Mouse (Mus musculus) E14TG2a.4 (cell line): ENCODE results near the gene Fam213a.

ENCODE experiments used
- H3K27me3 ChIP-seq: 2 replicates; pipeline ENCODE4 v1.6.1; 2014; ENCODE audit warnings: low read length, control low read depth; ENCODE audit not compliant: insufficient read depth
- H3K36me3 ChIP-seq: 2 replicates; pipeline ENCODE4 v1.6.1; 2014; ENCODE audit warnings: low read length, control low read depth; ENCODE audit not compliant: insufficient read depth
- H3K4me1 ChIP-seq: replicated peaks from 2 replicates; pipeline ENCODE4 v1.6.1; 2014; ENCODE audit warnings: low read depth, low read length, control low read depth
- H3K4me3 ChIP-seq: replicated peaks from 2 replicates; pipeline ENCODE4 v1.5.1; 2014; ENCODE audit warnings: mild to moderate bottlenecking, low read length
- H3K9me3 ChIP-seq: 2 replicates; pipeline ENCODE4 v1.6.1; 2014; ENCODE audit warnings: low read length, control low read depth
- CTCF ChIP-seq: conservative IDR thresholded peaks from 2 replicates; pipeline ENCODE4 v1.5.1; 2014; ENCODE audit warnings: low read length
- NANOG ChIP-seq: IDR thresholded peaks from 2 replicates; pipeline ENCODE4 v1.6.1; 2014; ENCODE audit warnings: borderline replicate concordance, low read length, mixed read lengths
- POU5F1 ChIP-seq: IDR thresholded peaks from 2 replicates; pipeline ENCODE4 v1.6.1; 2014; ENCODE audit warnings: low read length, borderline replicate concordance

Gene Fam213a

DNA sequence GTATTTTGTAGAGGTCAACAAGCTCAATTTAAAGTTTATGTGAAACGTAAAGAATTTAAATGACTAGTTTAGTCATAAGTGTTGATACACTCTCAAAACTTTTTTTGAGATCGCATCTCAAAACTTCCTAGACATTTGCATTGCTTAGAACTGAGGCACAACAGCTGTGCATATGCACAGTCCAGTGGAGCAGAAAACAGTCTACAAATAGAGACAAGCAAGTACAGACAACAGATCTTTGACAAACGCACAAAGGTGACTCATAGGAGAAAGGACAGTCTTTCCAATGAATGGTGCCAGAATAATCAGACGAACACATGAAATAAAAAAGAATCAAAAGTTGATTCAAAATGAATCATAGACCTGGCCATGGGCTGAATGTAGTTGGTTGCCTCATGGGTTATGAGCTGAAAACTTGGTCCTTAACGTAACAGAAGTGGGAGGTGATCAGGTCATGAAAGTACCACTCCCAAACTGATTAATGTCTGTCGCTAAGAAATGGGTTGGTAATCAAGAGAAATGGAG, 17.5 kb upstream of the Fam213a start:
- Histone ChIP-seq H3K9me3 (no peaks in the 10 kb centered on the region), H3K4me1 (no peaks in the 10 kb centered on the region), H3K27me3 (no peaks in the 10 kb centered on the region), H3K4me3 (no peak overlapping the region), H3K36me3 (no peaks in the 10 kb centered on the region)
- no peak for TF ChIP-seq CTCF
- no peak for TF ChIP-seq POU5F1
- no peak for TF ChIP-seq NANOG

DNA sequence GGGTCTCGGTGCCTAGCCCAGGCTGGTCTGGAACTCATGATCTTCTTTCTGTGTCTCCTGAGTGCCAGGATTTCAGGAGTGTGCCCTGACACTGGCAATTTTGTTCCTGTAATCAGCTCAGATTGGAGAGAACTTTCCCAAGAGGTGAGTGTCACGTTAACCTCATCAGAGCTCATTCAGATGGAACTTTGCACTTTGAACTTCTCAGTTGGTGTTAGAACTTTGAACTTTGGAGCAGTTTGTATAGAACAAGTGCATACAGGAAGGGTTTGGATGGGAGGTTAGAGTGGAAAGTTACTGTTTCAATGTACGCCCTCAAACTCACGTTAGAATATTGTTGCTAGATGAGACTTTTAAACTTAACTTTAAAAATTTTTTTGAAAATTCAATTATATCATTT, 15.7 kb upstream of the Fam213a start:
- no peaks in the 10 kb centered on the region for H3K4me1 ChIP-seq
- no peak overlapping the region for H3K4me3 ChIP-seq
- H3K27me3 ChIP-seq: no peaks in the 10 kb centered on the region
- H3K9me3 ChIP-seq: no peaks in the 10 kb centered on the region
- H3K36me3 ChIP-seq: no peaks in the 10 kb centered on the region
- TF ChIP-seq POU5F1: no peak

DNA sequence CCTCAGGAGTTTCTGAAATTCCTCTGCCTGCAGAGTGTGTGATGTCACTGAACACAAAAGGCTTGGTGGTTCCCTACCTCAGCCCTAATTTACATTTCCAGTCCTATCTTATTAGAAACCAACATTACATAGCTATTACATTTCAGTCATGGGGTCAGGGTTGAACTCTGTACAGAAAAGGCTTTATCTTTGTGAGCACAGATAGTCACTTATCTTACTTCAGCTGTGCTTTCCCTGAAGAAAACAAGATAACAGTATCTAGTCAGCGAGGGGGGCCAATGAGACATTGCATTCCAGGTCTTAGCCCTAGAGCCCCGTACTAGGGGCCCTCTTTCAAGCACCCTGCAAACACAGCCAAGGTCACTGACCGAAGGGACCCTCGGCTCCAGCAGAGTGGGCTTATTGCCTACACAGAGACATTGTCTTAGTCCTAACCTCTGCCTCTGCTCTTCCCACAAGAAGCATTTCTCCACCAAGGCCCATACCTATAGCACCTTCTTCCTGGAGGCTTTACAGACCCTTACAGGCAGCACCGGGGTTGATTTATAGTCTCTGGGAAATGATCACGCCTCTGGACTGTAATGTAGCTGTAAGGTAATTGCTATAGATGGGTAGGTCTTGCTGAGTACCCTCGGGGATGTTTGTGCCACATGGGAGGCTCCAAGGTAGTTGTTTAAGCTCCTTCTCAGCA, 12.2 kb upstream of the Fam213a start:
- TF ChIP-seq POU5F1: no peak
- TF ChIP-seq CTCF: no peak
- TF ChIP-seq NANOG: no peak
- Histone ChIP-seq H3K4me1 (no peaks in the 10 kb centered on the region), H3K27me3 (no peaks in the 10 kb centered on the region), H3K4me3 (no peak overlapping the region), H3K36me3 (no peaks in the 10 kb centered on the region), H3K9me3 (no peaks in the 10 kb centered on the region)

DNA sequence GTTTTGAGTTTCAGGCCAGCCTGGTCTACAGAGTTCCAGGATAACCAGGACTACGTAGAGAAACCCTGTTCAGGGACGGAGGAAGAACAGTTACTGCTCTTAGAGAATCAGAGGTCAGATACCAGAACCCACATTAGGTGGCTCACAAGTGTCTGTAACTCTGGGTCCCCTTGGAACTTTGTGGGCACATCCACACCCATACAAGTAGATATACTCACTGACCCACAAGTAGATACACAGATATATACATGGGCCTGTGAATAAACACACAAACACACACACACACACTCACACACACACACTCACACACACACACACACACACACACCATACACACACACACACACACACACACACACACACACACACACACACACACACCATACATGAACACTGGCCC, 11.5 kb upstream of the Fam213a start:
- Histone ChIP-seq H3K36me3 (no peaks in the 10 kb centered on the region), H3K4me3 (no peak overlapping the region), H3K27me3 (no peaks in the 10 kb centered on the region; the same call in 1 of the 2 replicates), H3K9me3 (no peaks in the 10 kb centered on the region), H3K4me1 (no peaks in the 10 kb centered on the region)
- TF ChIP-seq CTCF (no peak), NANOG (no peak), POU5F1 (no peak)

DNA sequence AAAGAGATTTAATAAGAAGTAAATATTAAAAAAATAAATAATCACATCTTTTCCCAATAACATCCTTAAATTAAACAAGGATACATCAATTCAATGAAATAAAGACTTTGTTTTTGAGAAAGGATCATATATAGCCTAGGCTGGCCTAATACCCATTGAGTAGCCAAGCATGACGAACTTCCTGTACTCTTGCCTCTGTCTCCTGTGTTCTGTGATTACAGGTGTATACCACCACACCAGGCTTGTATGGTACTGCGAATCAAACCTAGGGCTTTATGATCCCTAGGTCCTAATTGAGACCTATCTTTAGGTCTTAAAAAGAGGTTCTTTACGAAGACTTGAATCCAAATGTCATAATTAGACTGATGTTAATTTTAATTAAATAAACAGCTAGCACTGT, 7.7 kb upstream of the Fam213a start:
- Histone ChIP-seq H3K27me3 (peaks cover 15% of the 10 kb centered on the region), H3K4me3 (no peak overlapping the region), H3K36me3 (no peaks in the 10 kb centered on the region), H3K4me1 (no peaks in the 10 kb centered on the region), H3K9me3 (no peaks in the 10 kb centered on the region)
- no peak for TF ChIP-seq POU5F1
- no peak for TF ChIP-seq CTCF
- no peak for TF ChIP-seq NANOG

DNA sequence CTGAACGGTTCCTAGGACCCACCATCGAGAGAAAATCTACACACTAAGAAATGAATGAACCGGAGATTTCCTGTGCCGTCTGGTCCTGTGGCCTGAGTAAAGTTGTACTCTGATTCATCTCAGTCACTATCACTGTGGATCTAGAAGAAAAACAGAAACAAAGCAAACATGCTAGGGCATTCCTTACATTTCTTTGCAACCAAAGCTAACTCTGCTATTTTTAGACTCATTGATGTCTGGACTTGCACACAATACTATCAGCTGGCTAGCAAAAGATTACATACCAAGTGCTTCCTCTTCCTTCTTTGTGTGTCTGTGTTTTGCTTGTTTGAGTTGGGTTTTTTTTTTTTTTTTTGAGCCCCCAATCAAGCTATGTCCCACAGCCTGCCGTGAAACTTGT, 3.9 kb upstream of the Fam213a start:
- Histone ChIP-seq H3K36me3 (no peaks in the 10 kb centered on the region), H3K4me3 (no peak overlapping the region), H3K4me1 (peaks cover 14% of the 10 kb centered on the region), H3K9me3 (no peaks in the 10 kb centered on the region), H3K27me3 (peaks cover 51% of the 10 kb centered on the region)
- TF ChIP-seq CTCF (no peak), NANOG (no peak), POU5F1 (no peak)

GRCm38 (mm10) chr14:41014701-41015240, 1.2 kb upstream of the Fam213a start:
- TF ChIP-seq NANOG: no peak
- TF ChIP-seq CTCF: no peak
- TF ChIP-seq POU5F1: no peak
- H3K4me3 ChIP-seq: no peak overlapping the region
- no peaks in the 10 kb centered on the region for H3K9me3 ChIP-seq
- peaks cover 74% of the 10 kb centered on the region for H3K27me3 ChIP-seq
- no peaks in the 10 kb centered on the region for H3K36me3 ChIP-seq
- H3K4me1 ChIP-seq: peaks cover 14% of the 10 kb centered on the region

DNA sequence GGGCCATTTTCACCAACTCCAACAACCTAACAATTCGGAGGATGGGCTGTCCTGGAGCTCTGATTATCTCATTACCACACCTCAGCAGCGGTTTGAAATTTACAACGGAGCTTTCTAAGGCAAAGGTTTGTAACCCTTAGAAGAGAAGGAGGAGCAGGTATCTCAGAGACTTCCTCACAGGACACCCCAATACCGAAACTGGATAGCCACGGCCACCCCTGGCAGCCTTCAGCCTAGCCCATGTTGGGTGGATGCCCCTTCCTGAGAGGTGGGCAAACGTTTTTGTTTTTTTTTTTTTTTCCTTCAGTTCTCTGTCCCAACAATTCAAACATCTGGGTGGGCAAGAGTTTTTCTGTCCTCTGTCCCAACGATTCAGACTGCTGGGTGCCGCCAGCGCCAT, 445 bp downstream of the Fam213a start:
- Histone ChIP-seq H3K27me3 (peaks cover 81% of the 10 kb centered on the region), H3K4me3 (peak overlapping the region; percentile 76), H3K36me3 (no peaks in the 10 kb centered on the region), H3K4me1 (peaks cover 14% of the 10 kb centered on the region), H3K9me3 (no peaks in the 10 kb centered on the region)
- no peak for TF ChIP-seq POU5F1
- TF ChIP-seq NANOG: no peak
- no peak for TF ChIP-seq CTCF
